ENCODE assay signal across 15 mouse cellular contexts in genomic region chr9:52165706-52166090, GRCm38 (mm10). TPM values are rescaled to one million over a fixed set of nuclear protein-coding genes. Genes with fewer than 3 reads are reported as not detected.
DNase-seq lines count a peak whose midpoint lies in the region; TF ChIP-seq lines count a peak whose summit lies in the region.
"Had no signal": no experiment of that assay in that cellular context is flagged by ENCODE, and none has a peak within 500 bp of the region (broad histone marks: within the 10 kb centered on the region; RNA-seq: fewer than 3 reads in every experiment).

No protein-coding gene starts in this region.

- TF ChIP-seq RAD21 in MEL (IDR thresholded peaks at IDR 0.05; ENCODE audit: low read depth, low read length), result no peak

- H3K27ac ChIP-seq in liver, adult 2 months (replicated peaks; ENCODE audit: insufficient read depth, low read depth, low read length), result no peak overlapping the region
- no peak overlapping the region for H3K27ac ChIP-seq in MEL (ENCODE audit: control insufficient read depth, low read depth, low read length)
- H3K27ac ChIP-seq: embryonic facial prominence, embryonic 12.5 days; midbrain, embryonic 10.5 days; neural tube, embryonic 12.5 days had no signal

- TF ChIP-seq POLR2A in liver, adult 2 months (IDR thresholded peaks at IDR 0.05; ENCODE audit: extremely low read depth, insufficient read depth, low read length), result no peak
- TF ChIP-seq POLR2A in MEL (IDR thresholded peaks at IDR 0.05; ENCODE audit: control insufficient read depth in 1 of 2, insufficient read depth in 1 of 2, low read depth in 1 of 2, low read length in 2 of 2, poor library complexity in 1 of 2), result no peak

- no peak overlapping the region for H3K9ac ChIP-seq in liver, adult 2 months (ENCODE audit: low read depth, low read length)
- no peak overlapping the region for H3K9ac ChIP-seq in MEL (ENCODE audit: control insufficient read depth, low read depth, low read length, poor library complexity, severe bottlenecking)
- H3K9ac ChIP-seq: embryonic facial prominence, embryonic 12.5 days; lung, embryonic 14.5 days; neural tube, embryonic 12.5 days had no signal

- no peak for TF ChIP-seq EP300 in MEL (IDR thresholded peaks at IDR 0.05; ENCODE audit: low read depth in 1 of 2, low read length in 2 of 2)

- WGBS in liver, adult 2 months, result 49% methylated on average over 3 of the region's 3 CpGs

- H3K27me3 ChIP-seq in liver, adult 2 months (ENCODE audit: control insufficient read depth, insufficient read depth, low read length), result no peaks in the 10 kb centered on the region
- H3K27me3 ChIP-seq in MEL (ENCODE audit: control insufficient read depth in 1 of 2, insufficient read depth in 2 of 2, low read length in 2 of 2), result no peaks in the 10 kb centered on the region
- H3K27me3 ChIP-seq: neural tube, embryonic 12.5 days had no signal

- H3K9me3 ChIP-seq in MEL (replicated peaks; ENCODE audit: insufficient read depth, low read length), result no peaks in the 10 kb centered on the region
- H3K9me3 ChIP-seq: embryonic facial prominence, embryonic 12.5 days had no signal

- peak; percentile 3 for DNase-seq in cerebellum, adult 9-10 months
- no peak for DNase-seq in cerebellum, adult 8-10 months
- DNase-seq in liver, adult 2 months (ENCODE audit: extremely low read depth, low read depth, low spot score), result peak; percentile 95
- DNase-seq in liver (no peak), MEL (ENCODE audit: low read depth, low spot score) (no peak)
- DNase-seq in kidney, postnatal 10 days, result peak; percentile 79
- DNase-seq in frontal cortex, postnatal 14 days (ENCODE audit: low spot score in 2 of 2), result no peak
- DNase-seq in thymus, postnatal 0 days (ENCODE audit: low spot score), result no peak
- DNase-seq: B cell, adult 2 months; cerebellum, postnatal 36 days; gastrocnemius, postnatal 36 days; lung, embryonic 14.5 days had no signal

- H3K79me2 ChIP-seq in liver, adult 2 months (ENCODE audit: control insufficient read depth, insufficient read depth, low read length), result peaks cover 16% of the 10 kb centered on the region
- H3K79me2 ChIP-seq in MEL (ENCODE audit: control insufficient read depth, insufficient read depth, low read length, poor library complexity), result peaks cover 8% of the 10 kb centered on the region

- peaks cover 15% of the 10 kb centered on the region; the same call in 1 of the 2 replicates for H3K4me1 ChIP-seq in liver, adult 2 months (ENCODE audit: control insufficient read depth, insufficient read depth, low read length)
- peaks cover 2 to 17% of the 10 kb centered on the region in 2 experiments for H3K4me1 ChIP-seq in MEL (ENCODE audit: control insufficient read depth in 1 of 2, insufficient read depth in 2 of 2, low read length in 2 of 2)
- H3K4me1 ChIP-seq: embryonic facial prominence, embryonic 12.5 days had no signal

- H3K4me3 ChIP-seq in liver, adult 2 months (ENCODE audit: insufficient read depth, low read depth, low read length), result no peak overlapping the region
- H3K4me3 ChIP-seq in MEL (ENCODE audit: control insufficient read depth in 1 of 2, insufficient read depth in 1 of 2, low read depth in 2 of 2, low read length in 2 of 2), result no peak overlapping the region
- H3K4me3 ChIP-seq: embryonic facial prominence, embryonic 12.5 days; neural tube, embryonic 12.5 days had no signal

- H3K36me3 ChIP-seq in liver, adult 2 months (ENCODE audit: control insufficient read depth, insufficient read depth, low read length), result no peaks in the 10 kb centered on the region
- peaks cover 0 to 9% of the 10 kb centered on the region in 2 experiments; a peak in 2 of 4 replicates for H3K36me3 ChIP-seq in MEL (ENCODE audit: control insufficient read depth in 1 of 2, insufficient read depth in 2 of 2, low read length in 2 of 2)

- TF ChIP-seq CTCF in liver, adult 2 months (IDR thresholded peaks at IDR 0.05; ENCODE audit: low read depth, low read length), result no peak
- no peak for TF ChIP-seq CTCF in MEL (IDR thresholded peaks at IDR 0.05 in 2 of 3, conservative IDR thresholded peaks at IDR 0.05 in 1 of 3; ENCODE audit: control insufficient read depth in 1 of 3, insufficient read depth in 1 of 3, low read depth in 2 of 3, low read length in 3 of 3, poor library complexity in 1 of 3, severe bottlenecking in 1 of 3)

TF ChIP-seq in MEL, 35 proteins besides CTCF, POLR2A, EP300 and RAD21:
- TF ChIP-seq ZNF384 (IDR thresholded peaks at IDR 0.05; ENCODE audit: low read depth, low read length) (no peak), SMC3 (IDR thresholded peaks at IDR 0.05; ENCODE audit: low read depth, low read length) (no peak), KAT2A (conservative IDR thresholded peaks at IDR 0.05; ENCODE audit: low read depth, low read length) (no peak), ZKSCAN1 (IDR thresholded peaks at IDR 0.05; ENCODE audit: low read depth, low read length) (no peak), TAL1 (IDR thresholded peaks at IDR 0.05; ENCODE audit: low read length) (no peak), UBTF (IDR thresholded peaks at IDR 0.05; ENCODE audit: borderline replicate concordance, insufficient read depth, low read depth, low read length) (no peak), ZMIZ1 (IDR thresholded peaks at IDR 0.05; ENCODE audit: low read depth, low read length) (no peak), NRF1 (IDR thresholded peaks at IDR 0.05; ENCODE audit: insufficient read depth, low read depth, low read length, poor library complexity, severe bottlenecking) (no peak), USF1 (IDR thresholded peaks at IDR 0.05; ENCODE audit: low read depth, low read length) (peak; percentile 47; the same call in 1 of the 2 replicates), ZC3H11A (IDR thresholded peaks at IDR 0.05; ENCODE audit: low read depth, low read length) (no peak), MXI1 (IDR thresholded peaks at IDR 0.05; ENCODE audit: low read depth, low read length) (peak; percentile 32; the same call in 1 of the 2 replicates), MYB (IDR thresholded peaks at IDR 0.05; ENCODE audit: low read depth, low read length) (no peak), USF2 (IDR thresholded peaks at IDR 0.05; ENCODE audit: borderline replicate concordance in 1 of 2, insufficient read depth in 1 of 2, low read depth in 1 of 2, low read length in 2 of 2) (0 out of 4 replicates have a peak, but pooled peaks of 1 of the 2 experiments have one; percentile 11), E2F4 (IDR thresholded peaks at IDR 0.05; ENCODE audit: borderline replicate concordance, low read depth, low read length) (no peak), CHD1 (IDR thresholded peaks at IDR 0.05; ENCODE audit: low read depth, low read length) (no peak), RCOR1 (IDR thresholded peaks at IDR 0.05; ENCODE audit: low read depth, low read length) (no peak), CHD2 (IDR thresholded peaks at IDR 0.05; ENCODE audit: low read length) (no peak), SIN3A (IDR thresholded peaks at IDR 0.05; ENCODE audit: low read length) (no peak), MAX (IDR thresholded peaks at IDR 0.05; ENCODE audit: low read length) (no peak), ELF1 (IDR thresholded peaks at IDR 0.05; ENCODE audit: low read depth, low read length) (no peak), MYC (IDR thresholded peaks at IDR 0.05; ENCODE audit: low read depth, low read length) (no peak), HCFC1 (IDR thresholded peaks at IDR 0.05; ENCODE audit: low read depth, low read length) (no peak), TCF12 (IDR thresholded peaks at IDR 0.05; ENCODE audit: low read depth, low read length) (no peak)

RNA-seq across cellular contexts. Expression of gene Zc3h12c, which starts 2.7 kb away (rescaled TPM):
- 4.5 and 6.0 TPM in 2 replicates for total RNA-seq in liver, adult 2 months (2014; rRNA removed)
- polyA plus RNA-seq in liver, adult 2 months (2012; rRNA removed), result 0.98 and 1.1 TPM in 2 replicates
- total RNA-seq in MEL (2012; rRNA removed), result 1.3 and 1.7 TPM in 2 replicates
- polyA plus RNA-seq in MEL (2012; ENCODE audit: insufficient read depth in 1 of 2, insufficient read length in 2 of 2, low read depth in 1 of 2, low replicate concordance in 2 of 2, missing spikeins in 1 of 2), result 1 to 10 TPM in 1 of 2 experiments, not detected in 1; 1.3 TPM
- polyA plus RNA-seq in thymus, postnatal 0 days (2015; fragmentation: Nextera tagmentation; extraction: Ambion mirVana), result 1.6 TPM in 2 replicates

Comparison
In these comparisons a context has a peak if more than half of its experiments do, and no peak if none do; other contexts are left out.
1. DNase-seq: peak in cerebellum, adult 9-10 months (single experiment), liver, adult 2 months (single experiment) and kidney, postnatal 10 days (single experiment); none in cerebellum, adult 8-10 months (single experiment), liver (single experiment), MEL (single experiment), frontal cortex, postnatal 14 days (0 of 2) and thymus, postnatal 0 days (single experiment).